Mouse (Mus musculus) neural tube, embryonic 10.5 days (tissue): ENCODE measurements around the gene H2-M2.
"Not testable (repeated sequence)": the region's sequence is repeated elsewhere in the genome, so short reads cannot be mapped to it uniquely, and the experiment has no call there.

Experiments
- DNase-seq: peaks from one replicate; pipeline ENCODE4 v3.0.0-alpha.2; 2017; ENCODE audit warnings: low spot score; ENCODE audit errors: extremely low spot score

Gene H2-M2

DNA sequence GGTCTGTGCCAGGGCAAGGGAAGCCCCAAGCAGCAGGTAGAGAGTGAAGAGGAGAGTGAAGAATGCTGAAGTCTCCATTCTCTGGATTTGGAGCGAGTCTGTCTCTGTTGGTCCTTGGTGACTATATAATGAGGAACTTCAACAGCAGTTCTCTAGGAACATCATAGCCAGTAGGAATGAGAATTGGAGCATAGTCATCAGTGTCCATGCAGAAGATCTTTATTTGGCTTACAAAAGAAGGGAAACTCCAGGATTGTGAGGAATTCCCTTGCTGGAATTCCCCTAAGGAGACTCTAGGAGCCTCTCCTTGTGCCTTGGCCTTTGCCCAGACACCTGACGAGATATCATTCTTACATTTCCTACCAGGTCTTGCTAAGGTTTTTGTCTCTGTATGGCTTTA, at the start of gene H2-M2:
Gene H2-M2, minus strand, starts transcription at position 101 of the 400 bp plus-strand sequence.
- DNase-seq = no peak

DNA sequence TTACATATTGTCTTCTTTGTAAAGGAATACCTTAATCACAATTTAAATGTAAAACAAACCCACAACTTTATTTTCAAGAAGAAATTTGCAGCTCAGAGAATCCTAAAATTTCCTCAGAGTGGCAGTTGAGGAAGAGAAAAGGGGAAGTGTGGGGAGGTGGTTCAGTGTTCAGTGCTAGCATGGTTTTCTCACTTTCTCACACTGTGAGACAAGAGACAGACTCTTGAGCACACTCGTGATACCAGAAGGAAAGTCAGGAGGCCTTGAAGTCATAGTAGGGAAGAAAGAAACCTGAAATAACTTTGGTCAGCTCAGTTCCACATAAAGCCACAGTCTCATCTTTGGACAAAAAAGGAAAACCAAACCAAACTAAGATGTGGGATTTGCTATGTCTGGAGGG, 42.1 kb upstream of the H2-M2 start:
- not testable (repeated sequence) for DNase-seq

DNA sequence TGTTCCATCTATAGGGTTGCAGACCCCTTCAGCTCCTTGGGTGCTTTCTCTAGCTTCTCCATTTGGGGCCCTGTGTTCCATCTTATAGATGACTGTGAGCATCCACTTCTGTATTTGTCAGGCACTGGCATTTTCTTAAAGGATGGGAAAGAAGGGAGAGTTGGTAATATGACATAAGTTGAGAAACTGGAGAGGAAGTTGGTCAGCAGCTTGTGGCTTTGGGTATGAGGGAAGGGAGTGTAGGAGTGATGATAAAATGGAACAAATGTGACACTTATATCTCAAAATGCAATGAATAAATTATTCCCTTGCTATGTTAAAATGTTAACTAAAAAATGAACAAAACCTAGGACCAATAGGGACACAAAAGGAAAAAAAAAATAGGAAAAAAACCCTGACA, 41.3 kb upstream of the H2-M2 start:
- DNase-seq = not testable (repeated sequence)

DNA sequence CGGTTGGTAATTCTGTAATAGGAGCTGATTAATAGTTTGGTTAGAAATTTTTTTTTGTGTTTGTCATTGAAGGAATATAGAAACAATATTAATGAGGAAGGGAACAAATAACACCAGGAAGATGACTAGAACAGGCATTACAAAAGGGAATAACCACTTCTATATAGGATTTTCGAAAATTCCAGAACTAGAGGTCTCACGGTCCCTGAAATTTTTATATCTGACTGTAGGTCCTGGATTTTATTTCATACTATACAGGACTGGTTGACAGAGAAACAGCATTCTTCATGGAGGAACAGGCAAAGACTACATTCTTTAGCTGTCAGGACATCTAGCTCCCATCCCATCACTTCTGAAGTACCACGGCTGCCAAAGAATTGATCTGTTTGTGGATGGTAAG, 24.4 kb upstream of the H2-M2 start, which contains the start of gene Olfr111:
Gene Olfr111, plus strand, starts transcription at position 301 of the 400 bp plus-strand sequence.
- no peak for DNase-seq

DNA sequence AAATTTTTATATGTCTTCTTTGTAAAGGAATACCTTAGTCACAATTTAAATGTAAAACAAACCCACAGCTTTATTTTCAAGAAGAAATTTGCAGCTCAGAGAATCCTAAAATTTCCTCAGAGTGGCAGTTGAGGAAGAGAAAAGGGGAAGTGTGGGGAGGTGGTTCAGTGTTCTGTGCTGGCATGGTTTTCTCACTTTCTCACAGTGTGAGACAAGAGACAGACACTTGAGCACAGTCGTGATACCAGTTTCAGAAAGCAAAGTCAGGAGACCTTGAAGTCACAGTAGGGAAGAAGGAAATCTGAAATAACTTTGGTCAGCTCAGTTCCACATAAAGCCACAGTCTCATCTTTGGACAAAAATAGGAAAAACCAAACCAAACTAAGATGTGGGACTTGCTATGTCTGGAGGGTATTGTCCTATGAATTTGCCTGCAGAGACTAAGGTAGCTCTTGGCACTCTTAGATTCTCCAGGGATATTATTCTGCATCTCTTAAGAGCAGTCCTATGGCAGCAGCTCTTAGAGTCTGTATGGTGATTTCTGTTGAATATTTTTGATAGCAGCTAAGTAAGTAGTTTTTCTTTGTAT, 8.7 kb upstream of the H2-M2 start, which contains the start of gene Olfr110:
Gene Olfr110, plus strand, starts transcription at position 539 of the 589 bp plus-strand sequence.
- no peak for DNase-seq

DNA sequence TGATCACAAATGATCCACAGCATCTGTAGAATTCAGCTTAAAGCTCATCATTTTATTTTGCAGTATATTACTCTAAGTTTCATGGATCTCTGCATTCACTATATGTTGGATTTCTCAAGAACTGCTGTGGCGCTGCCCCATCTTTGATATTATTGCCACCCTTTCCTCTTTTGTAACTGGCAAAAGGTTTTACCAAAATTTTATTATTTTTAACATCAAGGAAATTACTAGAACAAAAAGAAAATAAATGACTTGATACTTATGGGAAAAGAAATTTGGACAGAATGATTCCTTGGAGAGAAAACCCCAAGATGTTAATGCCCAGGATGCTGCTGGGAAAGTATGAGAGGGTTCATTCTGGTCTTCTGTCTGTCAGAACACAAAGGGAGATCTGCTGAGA, 24.7 kb downstream of the H2-M2 start, which contains the start of gene Olfr109:
Gene Olfr109, plus strand, starts transcription at position 301 of the 400 bp plus-strand sequence.
- no peak for DNase-seq

DNA sequence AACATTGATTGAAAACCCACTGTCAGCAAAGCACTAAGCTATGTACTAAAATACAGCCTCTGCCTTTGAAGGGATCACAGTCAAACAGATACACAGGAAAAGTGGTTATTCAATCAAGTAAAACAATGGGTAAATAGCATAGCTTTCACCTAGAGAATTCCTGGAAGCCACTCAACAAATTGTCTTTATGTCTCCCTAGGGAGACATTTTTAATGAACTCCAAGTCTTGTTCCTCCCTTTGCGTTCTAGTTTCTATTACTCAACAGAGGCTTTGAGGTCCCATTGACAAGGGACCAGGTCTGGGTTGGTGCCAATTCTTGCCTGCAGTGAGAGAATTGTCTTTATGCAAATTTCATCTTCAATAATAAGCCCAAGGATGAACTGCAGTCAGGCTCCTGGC, 38.2 kb downstream of the H2-M2 start, which contains the start of gene Olfr108:
Gene Olfr108, plus strand, starts transcription at position 301 of the 400 bp plus-strand sequence.
- DNase-seq = no peak
